Mouse (Mus musculus): Measurements from ENCODE around the gene Zdhhc18.

DNA sequence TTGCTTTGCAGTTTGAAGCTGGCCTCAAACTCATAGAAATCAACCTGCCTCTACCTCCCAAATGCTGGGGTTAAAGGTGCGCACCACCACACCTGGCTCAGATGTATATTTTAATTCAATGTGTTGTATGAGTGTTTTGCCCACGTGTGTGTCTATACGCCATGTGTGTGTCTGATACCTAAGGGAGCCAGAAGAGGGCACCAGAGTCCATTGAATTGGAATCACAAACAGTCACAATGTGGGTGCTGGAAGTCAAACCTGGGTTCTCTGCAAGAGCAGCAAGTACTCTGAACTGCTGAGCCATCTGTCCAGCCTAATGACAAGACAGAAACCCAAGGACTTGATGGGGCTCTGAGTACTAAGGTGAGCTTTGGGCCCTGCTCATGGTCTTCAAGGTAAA, 4.8 kb downstream of the Zdhhc18 start:
- TF ChIP-seq ZNF384 (IDR thresholded peaks at IDR 0.05; ENCODE audit: low read depth, low read length) (no peak), CHD2 (IDR thresholded peaks at IDR 0.05; ENCODE audit: low read depth, low read length) (no peak), MAFK (IDR thresholded peaks at IDR 0.05; ENCODE audit: insufficient read depth, low read depth, low read length) (no peak)
